Mouse (Mus musculus): Measurements from ENCODE around the gene Mrpl2.

Gene Mrpl2

DNA sequence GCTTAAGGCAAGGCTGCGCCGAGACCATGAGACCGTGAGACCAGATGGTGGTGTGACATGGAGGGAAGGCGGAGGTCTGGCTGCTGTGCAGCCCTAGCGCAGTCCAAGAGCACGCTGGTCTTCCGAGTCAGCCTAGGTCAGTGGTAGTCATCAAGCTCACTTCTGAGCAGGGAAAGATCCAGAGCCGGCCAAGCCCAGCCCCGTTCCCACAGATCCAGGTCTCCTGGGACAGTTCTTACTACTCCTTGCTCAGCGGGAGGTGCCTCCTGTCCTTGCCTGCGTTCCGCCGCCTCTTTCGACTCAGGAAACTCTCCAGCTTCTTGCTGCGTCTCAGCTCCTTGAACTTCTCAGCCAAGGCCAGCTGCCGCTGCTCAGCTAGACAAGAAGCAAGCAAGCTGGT lies 21.7 kb downstream of the Mrpl2 start:
- DNase-seq (ENCODE audit: low spot score), result no peak

- DNase-seq (ENCODE audit: low spot score), result no peak
Measured at GRCm38 (mm10) chr17:46669911-46670310, 23.9 kb downstream of the Mrpl2 start.

DNA sequence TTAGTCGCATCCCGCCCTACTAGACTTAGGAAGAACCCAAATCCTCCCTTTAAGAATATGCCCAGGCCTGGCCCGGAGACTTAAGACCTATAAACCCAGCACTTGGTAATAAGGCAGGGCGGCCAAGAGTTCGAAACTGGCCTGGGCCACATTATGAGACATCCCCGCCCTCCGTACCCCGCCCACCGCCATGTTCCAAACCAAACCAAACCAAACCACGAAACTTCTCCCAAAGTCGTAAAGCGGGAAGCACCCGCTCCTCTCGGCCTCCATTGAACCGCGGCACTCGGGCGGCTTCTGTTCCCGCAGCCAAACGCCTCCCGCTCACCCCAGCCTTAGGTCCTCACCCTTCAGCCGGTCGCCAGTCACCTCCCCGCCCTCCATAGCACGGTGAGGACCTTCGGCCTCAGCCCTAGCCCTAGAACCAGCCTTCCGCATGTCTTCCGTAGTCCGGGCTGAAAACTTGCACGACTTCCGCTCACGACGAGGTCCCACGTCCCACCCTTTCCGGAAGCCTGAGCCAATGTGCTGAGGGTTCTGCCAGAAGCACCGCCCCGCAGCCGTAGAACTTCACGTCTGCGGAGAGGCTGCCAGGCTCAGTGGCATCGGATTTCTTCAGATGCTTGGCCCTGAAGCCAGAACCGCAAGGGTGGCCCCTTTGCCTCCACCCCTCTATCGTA lies 28.0 kb downstream of the Mrpl2 start, which contains the start of gene Rrp36:
Gene Rrp36, minus strand, starts transcription at position 503 of the 680 bp plus-strand sequence.
- DNase-seq (ENCODE audit: low spot score), result peak; percentile 96

DNA sequence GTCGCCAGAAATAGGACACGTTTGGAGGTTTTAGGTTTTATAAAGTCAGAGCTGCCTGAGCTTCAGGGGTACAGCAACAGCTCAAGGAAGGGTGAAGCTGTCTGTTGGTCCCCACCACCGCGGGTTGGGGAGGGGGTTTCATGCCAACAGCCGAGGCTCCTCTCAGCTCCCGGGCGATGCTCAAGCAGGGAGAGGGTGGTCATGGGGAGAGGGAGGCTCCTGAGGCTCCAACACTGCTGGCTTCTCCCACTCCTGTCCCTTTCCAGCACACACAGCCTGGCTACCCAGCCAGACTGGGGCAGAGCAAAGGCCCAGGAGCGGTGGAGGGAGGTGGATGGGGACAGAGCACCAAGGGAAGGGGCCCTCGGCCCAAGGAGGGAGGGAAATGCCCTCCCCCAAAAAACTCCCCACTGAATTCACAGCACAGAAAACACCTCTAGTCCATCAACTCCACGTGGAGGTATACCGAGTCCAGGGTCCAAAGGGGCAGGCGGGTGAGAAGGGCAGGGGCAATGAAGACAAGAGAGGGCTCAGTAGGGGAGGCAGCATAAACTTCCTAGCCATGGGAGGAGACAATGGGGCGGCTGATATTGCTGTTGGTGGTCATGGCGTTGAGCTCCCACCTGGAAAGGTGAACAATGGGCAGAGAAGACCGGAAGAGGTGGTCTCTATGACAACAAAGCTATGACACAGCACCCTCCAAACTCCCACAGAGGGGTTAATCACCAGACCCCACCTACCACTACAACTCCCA lies 28.7 kb downstream of the Mrpl2 start:
- DNase-seq (ENCODE audit: low spot score), result no peak

- no peak for DNase-seq (ENCODE audit: low spot score)
Measured at GRCm38 (mm10) chr17:46678416-46678815, 32.4 kb downstream of the Mrpl2 start, which contains the start of gene Mea1. TSS of gene Mea1 (plus strand) at chr17:46678793.

DNA sequence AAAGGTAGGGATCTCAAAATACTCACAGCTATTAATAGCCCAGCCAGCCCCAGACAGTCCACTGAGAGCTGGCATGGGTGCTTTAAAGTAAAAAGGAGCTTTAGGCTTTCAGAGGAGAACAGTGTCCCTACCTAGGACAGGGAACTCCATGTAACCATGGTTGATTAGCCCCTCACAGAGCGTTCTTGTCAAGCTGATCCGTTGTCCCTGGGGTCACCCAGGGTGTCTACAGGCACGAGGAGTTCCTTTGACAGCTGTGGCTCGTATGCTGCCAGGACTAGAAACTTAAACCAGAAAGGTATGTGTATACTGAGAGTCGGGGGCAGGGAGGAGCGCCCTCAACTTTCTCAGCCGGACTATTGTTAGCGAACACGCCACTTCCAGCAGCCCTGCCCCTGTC lies 32.9 kb downstream of the Mrpl2 start:
- no peak for DNase-seq (ENCODE audit: low spot score)

GRCm38 (mm10) chr17:46679843-46680759 lies 34.1 kb downstream of the Mrpl2 start:
- peak; percentile 69 for DNase-seq (ENCODE audit: low spot score)

DNA sequence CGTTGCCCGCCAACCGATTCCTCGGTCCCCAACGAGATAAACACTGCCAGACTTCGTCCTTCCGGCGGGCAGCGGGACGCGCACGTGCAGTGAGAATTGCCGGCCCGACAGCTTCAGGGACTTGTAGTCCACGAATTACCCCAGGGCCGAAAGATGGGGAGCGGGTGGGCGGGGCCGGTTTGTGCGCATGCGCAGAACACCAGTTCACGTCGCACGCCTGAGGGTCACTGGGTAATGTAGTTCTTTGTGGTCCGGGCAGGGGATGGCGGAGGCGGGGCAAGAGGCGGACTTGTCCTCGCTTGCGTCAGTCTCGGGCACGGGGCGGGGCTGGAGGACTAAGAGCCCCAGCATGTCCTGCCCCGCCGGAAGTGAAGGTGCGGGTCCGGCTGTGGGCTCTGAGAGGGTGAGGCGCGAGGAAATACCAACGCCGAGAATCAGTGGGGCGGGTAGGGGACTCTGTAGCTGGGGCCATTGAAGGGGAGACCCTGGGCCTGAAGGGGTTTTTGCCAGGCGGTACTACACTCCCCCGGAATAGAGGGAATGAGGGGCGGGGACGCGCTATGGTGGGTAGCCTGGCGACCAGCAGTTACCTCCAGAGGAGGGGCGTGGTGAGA lies 34.8 kb downstream of the Mrpl2 start, which contains the start of gene Klhdc3:
Gene Klhdc3, minus strand, starts transcription at position 155 of the 614 bp plus-strand sequence.
- peak; percentile 99 for DNase-seq (ENCODE audit: low spot score)

- peak; percentile 24 for DNase-seq (ENCODE audit: low spot score)
Measured at GRCm38 (mm10) chr17:46681466-46682118, 35.6 kb downstream of the Mrpl2 start.

DNA sequence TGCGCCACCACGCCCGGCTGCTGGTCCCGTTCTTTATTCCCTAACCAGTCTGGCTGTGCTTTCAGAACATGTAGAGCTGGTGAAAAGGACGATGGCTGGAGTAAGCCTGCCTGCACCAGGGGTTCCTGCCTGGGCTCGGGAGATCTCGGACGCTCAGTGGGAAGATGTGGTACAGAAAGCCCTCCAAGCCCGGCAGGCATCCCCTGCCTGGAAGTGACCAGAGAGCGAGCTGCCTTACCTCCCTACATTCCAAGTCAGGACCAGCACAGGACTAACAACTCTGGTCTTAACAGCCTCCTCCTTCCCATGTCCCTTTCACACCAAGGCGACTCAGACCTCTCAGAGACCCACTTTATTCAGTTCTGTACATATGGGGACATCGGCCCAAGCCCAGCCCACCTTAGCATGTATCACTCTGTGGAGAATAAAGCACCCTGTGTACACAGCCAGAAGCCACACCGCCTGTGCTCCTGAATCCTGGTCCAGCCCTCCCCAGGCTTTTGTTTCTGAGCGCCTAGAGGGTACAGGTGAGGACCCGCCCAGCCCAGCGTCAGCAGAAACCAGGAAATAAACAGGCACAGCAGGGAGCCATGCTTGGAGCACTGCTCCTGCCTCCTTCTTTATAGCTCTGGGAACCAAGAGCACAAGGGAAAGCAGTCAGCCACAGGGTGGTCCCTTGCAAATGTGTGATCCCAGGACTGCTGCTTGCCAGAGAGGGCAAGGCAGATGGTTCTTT lies 36.8 kb downstream of the Mrpl2 start:
- DNase-seq (ENCODE audit: low spot score), result no peak

GRCm38 (mm10) chr17:46685913-46686312 lies 39.9 kb downstream of the Mrpl2 start:
- DNase-seq (ENCODE audit: low spot score), result no peak

DNA sequence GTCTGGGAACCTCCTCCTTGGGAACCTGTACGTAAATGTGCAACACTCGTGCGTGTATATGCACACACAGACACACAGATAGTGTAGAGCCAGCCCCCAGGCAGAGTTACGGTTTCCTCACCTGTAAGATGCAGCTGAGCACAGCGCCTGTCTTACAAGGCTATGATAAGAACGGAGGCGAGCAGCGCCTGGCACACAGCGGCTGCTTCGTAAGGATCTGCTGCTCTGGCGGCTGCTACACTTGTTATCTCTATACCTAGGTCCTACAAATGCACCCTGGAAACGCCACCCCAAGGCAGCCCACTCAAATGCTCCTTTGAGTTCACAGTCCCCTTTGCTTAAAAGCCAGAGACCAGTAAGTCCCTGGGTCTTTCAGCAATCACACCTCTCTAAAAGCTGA lies 44.6 kb downstream of the Mrpl2 start:
- no peak for DNase-seq (ENCODE audit: low spot score)

- DNase-seq (ENCODE audit: low spot score), result no peak
Measured at GRCm38 (mm10) chr17:46691390-46691789, 45.4 kb downstream of the Mrpl2 start.

- DNase-seq (ENCODE audit: low spot score), result no peak
Measured at GRCm38 (mm10) chr17:46694517-46695063, 48.6 kb downstream of the Mrpl2 start.

- DNase-seq (ENCODE audit: low spot score), result no peak
Measured at GRCm38 (mm10) chr17:46698515-46698914, 52.5 kb downstream of the Mrpl2 start.

GRCm38 (mm10) chr17:46699245-46699644 lies 53.2 kb downstream of the Mrpl2 start:
- DNase-seq (ENCODE audit: low spot score), result no peak
